In the genomic region with DNA sequence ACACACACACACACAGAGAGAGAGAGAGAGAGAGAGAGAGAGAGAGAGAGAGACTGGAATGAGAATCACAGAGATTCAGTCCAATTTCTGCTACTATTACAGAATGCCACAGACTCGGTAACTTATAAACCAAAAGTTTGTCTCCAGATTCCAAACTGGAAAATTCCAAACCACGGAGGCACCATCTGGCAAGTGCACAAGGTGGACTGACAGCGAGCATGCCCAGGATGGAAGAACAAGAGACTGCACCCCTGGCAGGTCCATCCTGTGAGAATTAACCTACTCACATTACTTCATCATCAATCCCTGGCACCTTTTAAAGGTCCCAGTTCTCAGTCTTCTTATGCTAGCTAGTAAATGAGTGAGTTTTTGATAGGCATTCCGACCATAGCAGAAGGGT, we compare ENCODE assay signal across 22 mouse cellular contexts. TPM values are rescaled to one million over a fixed set of nuclear protein-coding genes. Genes with fewer than 3 reads are reported as not detected.
DNase-seq lines count a peak whose midpoint lies in the region; ATAC-seq and TF ChIP-seq lines count a peak whose summit lies in the region.
"Had no signal": no experiment of that assay in that cellular context is flagged by ENCODE, and none has a peak within 500 bp of the region (broad histone marks: within the 10 kb centered on the region; RNA-seq: fewer than 3 reads in every experiment).

No protein-coding gene starts in this region.

- no peaks in the 10 kb centered on the region for H3K79me2 ChIP-seq in myocyte (ENCODE audit: control insufficient read depth, insufficient read depth)

- no peak for TF ChIP-seq POLR2A in myocyte (IDR thresholded peaks at IDR 0.05; ENCODE audit: insufficient read length, low read depth)

- no peak overlapping the region for H3K4me2 ChIP-seq in kidney, embryonic 15.5 days
- H3K4me2 ChIP-seq in myocyte (ENCODE audit: low read depth), result peak overlapping the region; percentile 4
- H3K4me2 ChIP-seq: embryonic facial prominence, embryonic 13.5 days; forebrain, embryonic 12.5 days; heart, embryonic 15.5 days; hindbrain, embryonic 13.5 days had no signal

- H3K27ac ChIP-seq in kidney, embryonic 15.5 days, result 0 out of 2 replicates have a peak overlapping the region, but pooled peaks have one; percentile 48
- H3K27ac ChIP-seq: forebrain, embryonic 12.5 days; heart, embryonic 10.5 days; heart, embryonic 15.5 days; hindbrain, embryonic 13.5 days had no signal

- H3K36me3 ChIP-seq in kidney, embryonic 15.5 days, result no peaks in the 10 kb centered on the region
- no peaks in the 10 kb centered on the region for H3K36me3 ChIP-seq in myocyte (ENCODE audit: control insufficient read depth, insufficient read depth)
- H3K36me3 ChIP-seq: heart, embryonic 15.5 days; hindbrain, embryonic 13.5 days had no signal

- no peaks in the 10 kb centered on the region for H3K9me3 ChIP-seq in kidney, embryonic 15.5 days (replicated peaks)
- H3K9me3 ChIP-seq: embryonic facial prominence, embryonic 13.5 days; forebrain, embryonic 12.5 days; heart, embryonic 10.5 days; heart, embryonic 15.5 days; hindbrain, embryonic 13.5 days had no signal

- no peaks in the 10 kb centered on the region for H3K27me3 ChIP-seq in kidney, embryonic 15.5 days
- H3K27me3 ChIP-seq in myocyte (ENCODE audit: control insufficient read depth, insufficient read depth, insufficient read length), result no peaks in the 10 kb centered on the region
- H3K27me3 ChIP-seq: CH12.LX; embryonic facial prominence, embryonic 13.5 days; forebrain, embryonic 12.5 days; hindbrain, embryonic 13.5 days; Patski had no signal

- peak; percentile 77 for DNase-seq in kidney, adult 11 months
- DNase-seq in kidney, postnatal 10 days, result no peak
- DNase-seq in 3T3-L1 (ENCODE audit: low read depth, low spot score), result peak; percentile 31
- no peak for DNase-seq in adrenal gland, adult 2 months
- DNase-seq in cerebellum, adult 18-20 months, result no peak
- DNase-seq: adrenal gland, postnatal 25 days; cerebellum, adult 9-10 months; cerebellum, postnatal 25 days; gastrocnemius, postnatal 10 days; heart, adult 18-20 months; heart, postnatal 14 days had no signal

- peaks cover 19% of the 10 kb centered on the region for H3K4me1 ChIP-seq in kidney, embryonic 15.5 days
- H3K4me1 ChIP-seq: forebrain, embryonic 12.5 days had no signal

- no peak overlapping the region for H3K4me3 ChIP-seq in kidney, embryonic 15.5 days (replicated peaks)
- no peak overlapping the region for H3K4me3 ChIP-seq in myocyte
- H3K4me3 ChIP-seq: embryonic facial prominence, embryonic 13.5 days; forebrain, embryonic 12.5 days; heart, embryonic 10.5 days; heart, embryonic 15.5 days; hindbrain, embryonic 13.5 days had no signal

- WGBS in kidney, embryonic 15.5 days, result 84% methylated on average over 4 of the region's 4 CpGs

- H3ac ChIP-seq in myocyte (ENCODE audit: control insufficient read depth, insufficient read length), result no peak overlapping the region

- no peak for ATAC-seq in kidney, embryonic 15.5 days (replicated peaks; ENCODE audit: low FRiP score)
- ATAC-seq: activated CD4-positive, CD25-positive, alpha-beta regulatory T cell, adult 4 months; forebrain, embryonic 16.5 days had no signal

- H3K9ac ChIP-seq in kidney, embryonic 15.5 days, result no peak overlapping the region
- H3K9ac ChIP-seq: embryonic facial prominence, embryonic 13.5 days; forebrain, embryonic 12.5 days; heart, embryonic 15.5 days; hindbrain, embryonic 13.5 days had no signal

TF ChIP-seq in myocyte, 11 proteins besides CTCF, POLR2A, EP300 and RAD21:
- no peak for TF ChIP-seq MAX (IDR thresholded peaks at IDR 0.05; ENCODE audit: low read depth)

RNA-seq across cellular contexts. Expression of a gene that starts 18.5 kb away (rescaled TPM):
- polyA plus RNA-seq in kidney, embryonic 15.5 days (2015; fragmentation: Nextera tagmentation; extraction: Ambion mirVana), result 280 and 313 TPM in 2 replicates
- 69.5 TPM for polyA plus RNA-seq in myocyte (2012; fragmentation: generic; extraction: Trizol)
- 10 to 100 TPM; 38.3 to 40.4 TPM for total RNA-seq in adrenal gland, adult 2 months (2021)
- polyA plus RNA-seq in adrenal gland, adult 2 months (2012; rRNA removed), result 5.2 and 7.3 TPM in 2 replicates

RNA-seq across cellular contexts. Expression of a gene that starts 18.6 kb away (rescaled TPM):
- 25.1 and 25.5 TPM in 2 replicates for polyA plus RNA-seq in kidney, embryonic 15.5 days (2015; fragmentation: Nextera tagmentation; extraction: Ambion mirVana)
- polyA plus RNA-seq in myocyte (2012; fragmentation: generic; extraction: Trizol), result 7.4 TPM
- 10 to 100 TPM; 13.3 to 19.3 TPM for total RNA-seq in adrenal gland, adult 2 months (2021)
- 4.1 and 4.5 TPM in 2 replicates for polyA plus RNA-seq in adrenal gland, adult 2 months (2012; rRNA removed)

Comparison
In these comparisons a context has a peak if more than half of its experiments do, and no peak if none do; other contexts are left out.
1. DNase-seq: peak in kidney, adult 11 months (single experiment) and 3T3-L1 (single experiment); none in kidney, postnatal 10 days (single experiment), adrenal gland, adult 2 months (single experiment) and cerebellum, adult 18-20 months (0 of 2).